Mouse (Mus musculus): ENCODE results near the gene Gipc3.
A peak's percentile ranks its signal among the peaks of the same experiment; 100 is the strongest.

DNA sequence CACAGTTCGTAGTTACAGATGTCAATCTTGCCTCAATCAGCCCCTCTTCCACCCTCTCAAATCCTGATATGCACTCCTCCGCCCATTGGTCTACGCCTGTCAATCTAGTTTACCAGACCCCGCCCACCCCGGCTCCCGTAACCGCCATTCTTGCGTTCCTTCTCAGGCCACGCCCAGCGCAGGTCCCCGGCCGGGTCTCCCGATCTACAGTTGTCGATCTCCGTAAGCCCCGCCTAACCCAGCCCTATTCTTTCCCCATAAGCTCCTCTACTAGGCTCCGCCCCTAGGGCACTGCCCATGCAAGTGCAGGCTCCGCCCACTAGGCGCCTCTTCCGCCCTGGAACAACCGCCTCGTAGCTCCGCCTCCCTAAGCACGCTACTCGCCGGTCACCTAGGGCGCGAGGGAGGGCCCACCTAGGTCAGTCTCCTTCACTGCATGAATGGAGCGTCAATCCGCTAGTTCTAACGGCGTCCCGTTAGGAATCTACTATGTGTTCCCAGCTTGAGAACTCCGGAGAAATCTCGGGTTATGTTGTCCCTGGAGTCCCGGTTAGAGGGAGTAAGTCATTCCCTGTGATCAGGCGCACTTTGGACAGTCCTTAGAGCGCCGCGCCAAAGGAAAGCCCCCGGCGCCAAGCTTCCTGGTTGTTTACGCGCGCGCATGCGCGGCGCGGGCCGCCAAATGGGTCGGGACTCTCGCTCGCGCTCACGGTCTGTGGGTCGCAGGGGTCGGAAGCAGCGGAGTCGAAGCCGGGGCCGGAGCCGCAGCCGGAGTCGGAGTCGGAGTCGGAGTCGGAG, 22.3 kb downstream of the Gipc3 start, which contains the start of gene Cactin:
- 0 out of 2 replicates have a peak, but pooled peaks have one; percentile 1 for TF ChIP-seq CTCF (IDR thresholded peaks at IDR 0.05; ENCODE audit: control insufficient read depth, insufficient read depth, insufficient replicate concordance, low read depth, low read length)
- peak; percentile 65; the same call in 1 of the 2 replicates for TF ChIP-seq POLR2A (IDR thresholded peaks at IDR 0.05; ENCODE audit: control insufficient read depth, low read depth, low read length)

Data from testis, adult 2 months (tissue).